Mouse (Mus musculus) C2C12 (cell line): ENCODE results near the gene Mtx1. TPM values are rescaled to one million over a fixed set of nuclear protein-coding genes. Genes with fewer than 3 reads are reported as not detected.

Experiments used
- H3K27me3 ChIP-seq: one replicate; pipeline ENCODE4 v1.6.1; 2011; ENCODE audit not compliant: control insufficient read depth, insufficient read depth, insufficient read length
- H3K36me3 ChIP-seq: one replicate; pipeline ENCODE4 v1.6.1; 2011; ENCODE audit not compliant: control insufficient read depth, insufficient read depth
- H3K4me3 ChIP-seq: one replicate; pipeline ENCODE4 v1.5.1; 2011; ENCODE audit warnings: mild to moderate bottlenecking, control low read depth; ENCODE audit not compliant: poor library complexity, insufficient read depth, severe bottlenecking
- H3K79me2 ChIP-seq: one replicate; pipeline ENCODE4 v1.6.1; 2011; ENCODE audit not compliant: control insufficient read depth, insufficient read depth
- H3K79me3 ChIP-seq: one replicate; pipeline ENCODE4 v1.6.1; 2011; ENCODE audit warnings: low read depth, control low read depth
- H3ac ChIP-seq: one replicate; pipeline ENCODE3; 2011; ENCODE audit warnings: low read depth; ENCODE audit not compliant: control insufficient read depth, insufficient read length
- CEBPB ChIP-seq: IDR thresholded peaks from one replicate; pipeline ENCODE4 v1.6.1; 2011; ENCODE audit warnings: low read depth, mild to moderate bottlenecking, control low read depth, moderate library complexity
- CTCF ChIP-seq: IDR thresholded peaks from one replicate; pipeline ENCODE4 v1.5.1; 2011; ENCODE audit not compliant: control insufficient read depth, insufficient read depth, insufficient read length
- FOSL1 ChIP-seq: IDR thresholded peaks from one replicate; pipeline ENCODE4 v1.8.0; 2011; ENCODE audit warnings: mild to moderate bottlenecking, low read length; ENCODE audit not compliant: poor library complexity, insufficient read depth, severe bottlenecking
- MAX ChIP-seq: IDR thresholded peaks from one replicate; pipeline ENCODE4 v1.6.1; 2011; ENCODE audit warnings: mild to moderate bottlenecking, control low read depth
- MYOD1 ChIP-seq: IDR thresholded peaks from one replicate; pipeline ENCODE4 v1.6.1; 2011; ENCODE audit warnings: low read depth; ENCODE audit not compliant: control insufficient read depth, insufficient read length
- MYOG ChIP-seq: IDR thresholded peaks from one replicate; pipeline ENCODE4 v1.6.1; 2011; ENCODE audit not compliant: control insufficient read depth, insufficient read length; ENCODE audit errors: extremely low read depth
- USF1 ChIP-seq: IDR thresholded peaks from one replicate; pipeline ENCODE4 v1.6.1; 2011; ENCODE audit warnings: low read depth, mild to moderate bottlenecking, control low read depth, moderate library complexity
- polyA plus RNA-seq: library from polyadenylated mRNA; unstranded; fragments of >200 nt; fragmentation: generic; extraction: Trizol; gene quantifications from one replicate; pipeline ENCODE4 v1.2.1, GENCODE M21; 2012; ENCODE audit warnings: missing spikeins

Mtx1 gene
- polyA plus RNA-seq, 1 experiment: 248 TPM

DNA sequence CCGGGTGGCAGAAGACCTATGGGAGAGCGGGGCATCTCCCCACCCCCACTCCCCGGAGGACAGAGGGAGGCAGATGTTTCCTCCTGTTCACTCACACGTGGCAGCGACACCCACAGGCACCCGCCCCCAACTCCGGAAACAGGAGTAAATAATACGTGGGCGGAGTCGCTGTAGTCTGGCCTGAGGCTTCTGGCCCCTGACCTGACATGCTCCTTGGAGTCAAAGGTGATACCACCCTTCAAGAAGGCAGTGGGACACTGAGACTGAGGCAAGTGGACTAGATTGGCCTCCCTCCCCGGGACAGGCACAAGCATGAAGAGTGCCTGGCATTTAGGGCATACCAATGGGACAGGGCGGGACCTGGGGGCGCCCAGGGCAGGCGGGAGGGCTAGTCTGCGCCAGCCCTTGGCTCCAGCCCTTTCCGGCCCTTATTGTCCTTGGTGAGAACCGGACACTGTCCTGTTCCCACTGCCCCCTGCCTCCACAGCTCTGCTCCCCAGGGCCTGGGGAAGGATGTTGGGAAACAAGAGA is 24.5 kb upstream of the Mtx1 start:
- Histone ChIP-seq H3ac (no peak overlapping the region), H3K79me3 (peaks cover 8% of the 10 kb centered on the region), H3K27me3 (no peaks in the 10 kb centered on the region), H3K36me3 (peaks cover 4% of the 10 kb centered on the region), H3K79me2 (peaks cover 25% of the 10 kb centered on the region), H3K4me3 (peak overlapping the region; percentile 2)
- TF ChIP-seq FOSL1 (no peak), MYOD1 (no peak), MAX (no peak), USF1 (no peak)

DNA sequence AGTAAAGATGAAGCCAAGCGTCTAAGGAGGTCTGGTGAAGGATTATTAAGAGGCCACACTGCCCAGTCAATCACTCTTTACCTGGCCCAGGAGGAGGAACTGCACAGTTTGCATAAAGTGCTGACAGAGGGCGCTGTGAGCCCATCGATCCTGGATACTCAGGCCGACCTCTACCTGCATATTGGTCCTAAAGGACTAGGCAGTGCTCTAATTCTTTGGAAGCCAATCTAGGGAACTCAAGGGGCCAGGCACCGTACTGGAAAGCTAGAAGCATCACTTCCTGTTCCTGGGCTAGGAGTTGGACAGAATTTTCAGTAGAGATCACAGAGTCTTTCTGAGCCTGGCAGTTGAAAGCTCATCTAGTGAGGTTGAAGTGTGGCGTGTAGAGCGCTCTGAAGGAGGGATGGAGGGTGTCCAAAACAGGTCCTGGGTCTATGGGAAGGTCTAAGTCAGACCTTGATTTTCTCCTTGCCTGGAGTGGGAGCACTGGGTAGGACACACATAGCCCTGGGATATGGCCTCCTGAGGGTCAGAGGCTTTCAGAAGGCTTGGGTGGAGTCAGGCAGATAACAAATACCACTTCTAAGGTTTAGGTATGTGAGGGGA is 23.6 kb upstream of the Mtx1 start:
- no peaks in the 10 kb centered on the region for H3K27me3 ChIP-seq
- H3K36me3 ChIP-seq: peaks cover 4% of the 10 kb centered on the region
- TF ChIP-seq MYOD1: no peak
- TF ChIP-seq USF1: no peak
- no peak for TF ChIP-seq CTCF
- no peak for TF ChIP-seq FOSL1
- no peak for TF ChIP-seq CEBPB
- no peak for TF ChIP-seq MYOG
- TF ChIP-seq MAX: no peak
- peaks cover 8% of the 10 kb centered on the region for H3K79me3 ChIP-seq
- H3K79me2 ChIP-seq: peaks cover 27% of the 10 kb centered on the region
- no peak overlapping the region for H3K4me3 ChIP-seq
- H3ac ChIP-seq: no peak overlapping the region

DNA sequence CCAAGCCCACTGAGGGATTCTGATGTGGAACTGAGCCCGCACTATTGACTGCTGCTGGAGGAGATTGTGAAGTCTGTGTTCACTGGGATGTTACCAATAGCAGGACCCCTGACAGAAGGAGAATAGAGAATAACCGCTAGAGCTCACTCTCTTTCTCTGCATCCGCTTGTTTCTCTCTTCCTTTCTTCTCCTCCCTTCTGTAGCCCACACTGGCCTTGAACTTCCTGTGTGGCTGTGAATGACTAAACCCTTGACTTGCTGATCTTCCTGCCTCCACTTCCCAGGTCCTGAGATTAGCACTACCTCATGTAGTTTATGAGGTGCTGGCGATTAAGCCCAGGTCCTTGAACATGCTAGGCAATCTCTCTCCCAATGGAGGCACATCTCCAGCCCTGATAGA is 20.6 kb upstream of the Mtx1 start:
- no peak for TF ChIP-seq USF1
- no peak for TF ChIP-seq MAX
- no peak for TF ChIP-seq CTCF
- no peak for TF ChIP-seq MYOD1
- TF ChIP-seq MYOG: no peak
- no peak for TF ChIP-seq CEBPB
- TF ChIP-seq FOSL1: no peak
- Histone ChIP-seq H3K36me3 (peaks cover 4% of the 10 kb centered on the region), H3ac (peak overlapping the region; percentile 43), H3K79me2 (peaks cover 27% of the 10 kb centered on the region), H3K27me3 (no peaks in the 10 kb centered on the region), H3K4me3 (peak overlapping the region; percentile 61), H3K79me3 (peaks cover 8% of the 10 kb centered on the region)

DNA sequence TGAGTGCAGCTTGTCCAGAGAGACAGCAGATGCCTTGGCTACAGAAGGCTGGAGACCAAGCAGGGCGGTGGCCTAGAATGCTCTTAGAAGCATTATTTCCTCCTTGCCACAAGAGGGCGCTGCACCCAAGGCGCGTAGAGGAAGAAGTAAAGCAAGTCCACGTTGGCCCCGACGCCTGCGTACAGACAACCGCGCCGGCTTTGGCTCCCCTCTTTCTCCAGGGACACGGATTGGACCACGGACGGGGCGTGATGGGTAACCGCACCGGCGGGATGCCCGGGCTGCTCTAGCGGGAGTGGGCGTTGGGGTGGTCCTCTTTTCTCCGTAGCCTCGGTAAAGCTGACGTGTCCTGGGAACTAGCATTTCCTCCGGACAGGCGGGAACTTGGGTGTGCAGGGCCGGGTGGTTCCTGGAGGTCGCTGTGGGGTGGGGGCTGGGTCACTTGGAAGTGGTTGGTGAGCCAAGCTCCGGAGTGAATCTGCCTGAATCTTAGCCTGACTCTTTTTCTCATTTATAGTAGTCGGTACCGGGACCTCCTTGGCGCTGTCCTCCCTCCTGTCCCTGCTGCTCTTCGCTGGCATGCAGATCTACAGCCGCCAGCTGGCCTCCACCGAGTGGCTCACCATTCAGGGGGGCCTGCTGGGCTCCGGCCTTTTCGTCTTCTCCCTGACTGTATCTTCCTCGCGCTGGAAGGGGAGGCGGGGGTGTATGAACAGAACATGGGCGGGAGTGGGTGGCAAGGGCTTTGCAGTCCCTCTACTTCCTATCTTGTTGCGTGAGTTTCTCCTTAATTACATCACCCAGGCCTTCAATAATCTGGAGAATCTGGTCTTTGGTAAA is 19.6 kb upstream of the Mtx1 start, which contains the start of gene Trim46:
TSS of gene Trim46 (minus strand) at position 49 of the 840 bp plus-strand sequence.
- TF ChIP-seq MYOD1: no peak
- TF ChIP-seq CTCF: peak; percentile 86
- Histone ChIP-seq H3ac (peak within 1 kb of the TSS; percentile 83), H3K79me3 (peaks cover 8% of the 10 kb centered on the region)

DNA sequence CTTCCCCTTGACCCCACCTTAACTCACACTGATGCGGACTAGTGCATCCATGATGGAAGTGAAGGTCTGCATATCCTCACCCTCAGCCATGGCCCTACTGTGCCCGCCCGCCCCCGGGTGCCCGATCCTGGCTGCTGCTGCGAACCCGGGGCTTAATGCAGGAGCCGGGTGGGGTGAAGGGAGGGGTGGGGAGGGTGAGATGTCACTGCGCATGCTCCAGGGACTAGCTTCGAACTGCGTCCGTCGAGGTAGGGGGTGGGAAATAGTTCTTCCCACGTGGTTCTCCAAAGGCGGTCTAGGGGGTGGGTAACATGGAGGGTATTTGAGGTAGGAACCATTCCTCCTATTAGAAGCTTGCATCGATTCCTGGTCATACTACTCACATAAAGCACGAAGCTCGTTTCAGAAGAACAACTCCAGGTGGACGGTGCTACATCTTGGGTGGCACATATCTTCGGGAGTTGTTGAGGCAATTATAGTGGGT is 18.8 kb upstream of the Mtx1 start, which contains the start of gene Krtcap2:
TSS of gene Krtcap2 (plus strand) at position 279 of the 484 bp plus-strand sequence.
- peak within 1 kb of the TSS; percentile 61 for H3K4me3 ChIP-seq
- peak within 1 kb of the TSS; percentile 83 for H3ac ChIP-seq
- peaks cover 27% of the 10 kb centered on the region for H3K79me2 ChIP-seq
- TF ChIP-seq USF1 (peak; percentile 40), CTCF (no peak), MAX (peak; percentile 79)
- H3K27me3 ChIP-seq: no peaks in the 10 kb centered on the region
- peaks cover 8% of the 10 kb centered on the region for H3K79me3 ChIP-seq
- H3K36me3 ChIP-seq: peaks cover 9% of the 10 kb centered on the region

More for the DNA sequence above, 19.6 kb upstream of the Mtx1 start, which contains the start of gene Trim46:
- peaks cover 9% of the 10 kb centered on the region for H3K36me3 ChIP-seq
- H3K79me2 ChIP-seq: peaks cover 27% of the 10 kb centered on the region
- H3K27me3 ChIP-seq: no peaks in the 10 kb centered on the region
- peak within 1 kb of the TSS; percentile 61 for H3K4me3 ChIP-seq
